Comparison of ENCODE assay signal across 8 mouse cellular contexts in the genomic region with DNA sequence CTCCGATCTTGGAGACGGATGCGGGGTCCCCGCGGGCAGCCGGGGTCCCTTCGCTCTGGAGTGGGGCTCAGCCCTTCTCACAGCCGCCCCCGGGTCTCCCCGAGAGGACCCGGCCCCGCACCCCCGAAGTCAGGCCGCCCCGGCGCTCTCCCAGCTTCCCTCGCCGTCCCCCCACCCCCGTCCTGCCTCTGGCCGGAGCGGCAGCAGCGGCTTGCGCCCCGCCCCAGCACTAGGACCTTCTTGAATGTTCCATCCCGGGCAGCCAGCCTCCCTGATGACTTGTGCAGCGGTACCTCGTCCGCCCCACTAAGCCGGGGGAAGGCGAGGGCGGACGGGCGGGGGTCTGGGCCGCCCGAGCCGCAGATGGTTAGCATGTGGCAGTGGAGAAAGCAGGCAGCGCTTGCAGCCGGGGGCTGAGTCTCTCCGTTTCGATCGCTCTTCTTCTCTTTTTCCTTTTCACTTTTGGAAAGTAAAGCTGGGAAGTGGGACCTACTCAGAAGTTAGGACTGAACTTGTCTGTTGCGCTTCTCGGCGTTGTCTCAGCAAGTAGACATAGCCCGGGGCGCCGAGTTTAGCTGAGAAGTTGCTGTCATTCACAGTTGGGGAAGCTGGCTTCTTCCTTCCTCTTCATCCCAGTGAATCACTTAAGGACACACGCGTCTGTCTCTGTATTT. TPM values are rescaled to one million over a fixed set of nuclear protein-coding genes. Genes with fewer than 3 reads are reported as not detected.
DNase-seq lines count a peak whose midpoint lies in the region; ATAC-seq and TF ChIP-seq lines count a peak whose summit lies in the region.

No protein-coding gene starts in this region.

- in situ Hi-C loops in ES-E14 (cut with MboI; ENCODE audit: low sequenced_read_pairs in 2 of 2, unreplicated experiment in 2 of 2): loop anchor here in 1 of 2 experiments (25.0 kb wide), 1 partner anchor 539 kb away; no protein-coding TSS in a partner anchor

- under 1% methylated on average over 49 of the region's 49 CpGs for WGBS in heart, embryonic 13.5 days
- under 1% methylated on average over 48 of the region's 49 CpGs for WGBS in macrophage (ENCODE audit: missing documents)
- under 1% methylated on average over 42 of the region's 49 CpGs for WGBS in stomach, embryonic 15.5 days

- H3K4me1 ChIP-seq in ES-E14 (ENCODE audit: control insufficient read depth in 2 of 2, insufficient read depth in 2 of 2, low read length in 2 of 2, poor library complexity in 1 of 2): peaks cover 0 to 7% of the 10 kb centered on the region in 2 experiments; a peak in 3 of 4 replicates
- H3K4me1 ChIP-seq in heart, embryonic 13.5 days: peaks cover 47% of the 10 kb centered on the region
- H3K4me1 ChIP-seq in stomach, embryonic 15.5 days: 0 out of 2 replicates have a peak, but pooled peaks cover 3% of the 10 kb centered on the region

- H3K27ac ChIP-seq in ES-E14 (ENCODE audit: insufficient read depth, low read depth, low read length, poor library complexity, severe bottlenecking): no peak overlapping the region
- H3K27ac ChIP-seq in heart, embryonic 13.5 days (replicated peaks): peak overlapping the region; percentile 97
- peak overlapping the region; percentile 81 for H3K27ac ChIP-seq in macrophage
- H3K27ac ChIP-seq in stomach, embryonic 15.5 days: peak overlapping the region; percentile 96

- peak overlapping the region; percentile 92 for H3K4me2 ChIP-seq in heart, embryonic 13.5 days
- H3K4me2 ChIP-seq in stomach, embryonic 15.5 days: peak overlapping the region; percentile 75

- H3K4me3 ChIP-seq in ES-E14 (ENCODE audit: insufficient read depth in 1 of 2, low read depth in 1 of 2, low read length in 2 of 2, poor library complexity in 1 of 2, severe bottlenecking in 1 of 2) (peak overlapping the region; percentile 84 to 90), macrophage (ENCODE audit: inconsistent target) (peak overlapping the region; percentile 79)
- H3K4me3 ChIP-seq in heart, embryonic 13.5 days: peak overlapping the region; percentile 85
- peak overlapping the region; percentile 89 for H3K4me3 ChIP-seq in stomach, embryonic 15.5 days (replicated peaks)

- peaks cover 50% of the 10 kb centered on the region for H3K79me2 ChIP-seq in macrophage (ENCODE audit: inconsistent target)

- no peaks in the 10 kb centered on the region for H3K27me3 ChIP-seq in heart, embryonic 13.5 days (replicated peaks)
- H3K27me3 ChIP-seq in stomach, embryonic 15.5 days (replicated peaks): no peaks in the 10 kb centered on the region

- peak; percentile 74 for DNase-seq in embryo, embryonic 10 days (ENCODE audit: low spot score)
- DNase-seq in embryo, embryonic 9.5 days (ENCODE audit: extremely low spot score): no peak
- peak; percentile 43 for DNase-seq in ES-E14 (ENCODE audit: low read depth, low spot score)
- peak; percentile 77 for DNase-seq in embryo, embryonic 10.5 days (ENCODE audit: low spot score)
- peak; percentile 57 to 67 for DNase-seq in left cerebral cortex, adult 18-20 months (ENCODE audit: low spot score in 2 of 2)

- peak; percentile 70 for ATAC-seq in heart, embryonic 13.5 days (ENCODE audit: extremely low read depth, insufficient number of reproducible peaks, low FRiP score, low TSS enrichment)
- peak; percentile 73 for ATAC-seq in stomach, embryonic 15.5 days (ENCODE audit: insufficient read depth, low FRiP score, low read depth)

- H3K9ac ChIP-seq in ES-E14 (ENCODE audit: insufficient read depth, low read depth, low read length, poor library complexity, severe bottlenecking): peak overlapping the region; percentile 84
- H3K9ac ChIP-seq in heart, embryonic 13.5 days: peak overlapping the region; percentile 96
- H3K9ac ChIP-seq in stomach, embryonic 15.5 days: peak overlapping the region; percentile 88

- no peaks in the 10 kb centered on the region for H3K9me3 ChIP-seq in ES-E14 (ENCODE audit: control insufficient read depth, insufficient read depth, low read depth, low read length)
- no peaks in the 10 kb centered on the region for H3K9me3 ChIP-seq in heart, embryonic 13.5 days
- no peaks in the 10 kb centered on the region for H3K9me3 ChIP-seq in stomach, embryonic 15.5 days

- H3K36me3 ChIP-seq in ES-E14 (ENCODE audit: control insufficient read depth, insufficient read depth, low read length, poor library complexity, severe bottlenecking): no peaks in the 10 kb centered on the region
- peaks cover 4% of the 10 kb centered on the region for H3K36me3 ChIP-seq in heart, embryonic 13.5 days
- no peaks in the 10 kb centered on the region for H3K36me3 ChIP-seq in macrophage (ENCODE audit: inconsistent target)
- H3K36me3 ChIP-seq in stomach, embryonic 15.5 days: no peaks in the 10 kb centered on the region

TF ChIP-seq in ES-E14, 5 proteins besides CTCF, POLR2A, EP300 and RAD21:
- no peak for TF ChIP-seq ZNF384 (IDR thresholded peaks at IDR 0.05; ENCODE audit: low read depth, low read length)
- no peak for TF ChIP-seq HCFC1 (IDR thresholded peaks at IDR 0.05; ENCODE audit: borderline replicate concordance, insufficient read depth, low read length)
- no peak for TF ChIP-seq ZC3H11A (IDR thresholded peaks at IDR 0.05; ENCODE audit: borderline replicate concordance, low read depth, low read length)
- no peak for TF ChIP-seq CHD2 (IDR thresholded peaks at IDR 0.05; ENCODE audit: low read depth, low read length)
- no peak for TF ChIP-seq MAFK (IDR thresholded peaks at IDR 0.05; ENCODE audit: insufficient read depth, low read depth, low read length)

RNA-seq across cellular contexts. Expression of a gene that starts 0.5 kb away (rescaled TPM):
- 73.4 and 104 TPM in 2 replicates for total RNA-seq in ES-E14 (2012; rRNA removed)
- polyA plus RNA-seq in heart, embryonic 13.5 days (2015; fragmentation: Nextera tagmentation; extraction: Ambion mirVana): 46.1 and 53.9 TPM in 2 replicates
- 10 to 100 TPM; 44.8 to 49.7 TPM for total RNA-seq in left cerebral cortex, adult 18-20 months (2021)
- 100 to 1,000 TPM in 1 of 26 experiments, 10 to 100 TPM in 25; 21.6 to 111 (median 52.5) TPM for total RNA-seq in macrophage (2018; cell fraction: chromatin; rRNA removed)
- 100 to 1,000 TPM in 3 of 26 experiments, 10 to 100 TPM in 23; 38.2 to 109 (median 58.9) TPM for total RNA-seq in macrophage (2018; cell fraction: cytosol; rRNA removed)
- 100 to 1,000 TPM in 14 of 26 experiments, 10 to 100 TPM in 12; 53.3 to 199 (median 119) TPM for total RNA-seq in macrophage (2018; cell fraction: nucleus; rRNA removed)
- polyA plus RNA-seq in macrophage (2018): 45.8 to 78.9 TPM (median 65.6 TPM) in 3 replicates
- polyA plus RNA-seq in stomach, embryonic 15.5 days (2015; fragmentation: Nextera tagmentation; extraction: Ambion mirVana): 69.7 and 72.9 TPM in 2 replicates
